Mouse (Mus musculus): Measurements from ENCODE around the gene Hoxd10. TPM values are rescaled to one million over a fixed set of nuclear protein-coding genes. Genes with fewer than 3 reads are reported as not detected.
A peak's percentile ranks its signal among the peaks of the same experiment; 100 is the strongest.

Hoxd10 gene
- polyA plus RNA-seq, 1 experiment from 2014 or later, result not detected

GRCm38 (mm10) chr2:74655821-74656631, 35.7 kb upstream of the Hoxd10 start:
- H3K9me3 ChIP-seq (ENCODE audit: control insufficient read depth, low read length), result no peaks in the 10 kb centered on the region
- no peaks in the 10 kb centered on the region for H3K36me3 ChIP-seq (ENCODE audit: control insufficient read depth, insufficient read depth, low read length)
- under 1% methylated on average over 68 of the region's 69 CpGs for WGBS
- H3K27me3 ChIP-seq (ENCODE audit: control insufficient read depth, insufficient read depth, low read length), result peaks cover 87% of the 10 kb centered on the region
- ATAC-seq (ENCODE audit: low FRiP score) (peak; percentile 59), DNase-seq (ENCODE audit: low spot score, missing footprints) (peak; percentile 97)
- H3K9ac ChIP-seq (ENCODE audit: low read length), result no peak overlapping the region
- peak overlapping the region; percentile 37 for H3K4me2 ChIP-seq
- peak overlapping the region; percentile 29 for H3K4me3 ChIP-seq (ENCODE audit: low read depth, low read length)
- H3K27ac ChIP-seq (ENCODE audit: low read depth, low read length), result no peak overlapping the region
- peaks cover 4% of the 10 kb centered on the region; the same call in 1 of the 2 replicates for H3K4me1 ChIP-seq (ENCODE audit: control insufficient read depth, insufficient read depth, low read length)

GRCm38 (mm10) chr2:74656632-74657021, 35.1 kb upstream of the Hoxd10 start:
- H3K4me2 ChIP-seq, result no peak overlapping the region
- DNase-seq (ENCODE audit: low spot score, missing footprints) (peak; percentile 97), ATAC-seq (ENCODE audit: low FRiP score) (no peak)
- H3K27me3 ChIP-seq (ENCODE audit: control insufficient read depth, insufficient read depth, low read length), result peaks cover 89% of the 10 kb centered on the region
- no peaks in the 10 kb centered on the region for H3K36me3 ChIP-seq (ENCODE audit: control insufficient read depth, insufficient read depth, low read length)
- H3K27ac ChIP-seq (ENCODE audit: low read depth, low read length), result no peak overlapping the region
- 2% methylated on average over 4 of the region's 4 CpGs for WGBS
- peaks cover 6% of the 10 kb centered on the region for H3K4me1 ChIP-seq (ENCODE audit: control insufficient read depth, insufficient read depth, low read length)
- H3K4me3 ChIP-seq (ENCODE audit: low read depth, low read length), result no peak overlapping the region; the same call in 1 of the 2 replicates
- no peak overlapping the region for H3K9ac ChIP-seq (ENCODE audit: low read length)
- no peaks in the 10 kb centered on the region for H3K9me3 ChIP-seq (ENCODE audit: control insufficient read depth, low read length)

- ATAC-seq (ENCODE audit: low FRiP score), result no peak
Observed at GRCm38 (mm10) chr2:74657251-74658023, 34.3 kb upstream of the Hoxd10 start.

GRCm38 (mm10) chr2:74658024-74658666, 33.6 kb upstream of the Hoxd10 start:
- ATAC-seq (ENCODE audit: low FRiP score) (no peak), DNase-seq (ENCODE audit: low spot score, missing footprints) (peak; percentile 98)
- Histone ChIP-seq H3K27me3 (ENCODE audit: control insufficient read depth, insufficient read depth, low read length) (peaks cover 93% of the 10 kb centered on the region), H3K9ac (ENCODE audit: low read length) (peak overlapping the region; percentile 36; the same call in 1 of the 2 replicates), H3K27ac (ENCODE audit: low read depth, low read length) (no peak overlapping the region; the same call in 1 of the 2 replicates), H3K4me3 (ENCODE audit: low read depth, low read length) (peak overlapping the region; percentile 16), H3K36me3 (ENCODE audit: control insufficient read depth, insufficient read depth, low read length) (no peaks in the 10 kb centered on the region), H3K9me3 (ENCODE audit: control insufficient read depth, low read length) (no peaks in the 10 kb centered on the region), H3K4me1 (ENCODE audit: control insufficient read depth, insufficient read depth, low read length) (peaks cover 7% of the 10 kb centered on the region), H3K4me2 (peak overlapping the region; percentile 9; the same call in 1 of the 2 replicates)
- under 1% methylated on average over 15 of the region's 15 CpGs for WGBS

More at GRCm38 (mm10) chr2:74657251-74658023, 34.3 kb upstream of the Hoxd10 start:
- H3K9me3 ChIP-seq (ENCODE audit: control insufficient read depth, low read length), result no peaks in the 10 kb centered on the region
- 2% methylated on average over 59 of the region's 62 CpGs for WGBS
- DNase-seq (ENCODE audit: low spot score, missing footprints), result peak; percentile 97
- peak overlapping the region; percentile 9; the same call in 1 of the 2 replicates for H3K4me2 ChIP-seq
- peaks cover 7% of the 10 kb centered on the region for H3K4me1 ChIP-seq (ENCODE audit: control insufficient read depth, insufficient read depth, low read length)
- no peaks in the 10 kb centered on the region for H3K36me3 ChIP-seq (ENCODE audit: control insufficient read depth, insufficient read depth, low read length)
- H3K27me3 ChIP-seq (ENCODE audit: control insufficient read depth, insufficient read depth, low read length), result peaks cover 88% of the 10 kb centered on the region
- H3K4me3 ChIP-seq (ENCODE audit: low read depth, low read length), result peak overlapping the region; percentile 16; the same call in 1 of the 2 replicates
- no peak overlapping the region for H3K27ac ChIP-seq (ENCODE audit: low read depth, low read length)
- no peak overlapping the region for H3K9ac ChIP-seq (ENCODE audit: low read length)

- Histone ChIP-seq H3K27ac (ENCODE audit: low read depth, low read length) (no peak overlapping the region; the same call in 1 of the 2 replicates), H3K4me2 (no peak overlapping the region)
Observed at GRCm38 (mm10) chr2:74658667-74659371, 32.9 kb upstream of the Hoxd10 start.

GRCm38 (mm10) chr2:74659507-74660005, 32.2 kb upstream of the Hoxd10 start, which contains the start of gene Evx2:
TSS of gene Evx2 (minus strand) at chr2:74659557.
- peaks cover 7% of the 10 kb centered on the region for H3K4me1 ChIP-seq (ENCODE audit: control insufficient read depth, insufficient read depth, low read length)

More at GRCm38 (mm10) chr2:74658667-74659371, 32.9 kb upstream of the Hoxd10 start:
- Histone ChIP-seq H3K36me3 (ENCODE audit: control insufficient read depth, insufficient read depth, low read length) (no peaks in the 10 kb centered on the region), H3K9ac (ENCODE audit: low read length) (peak overlapping the region; percentile 36; the same call in 1 of the 2 replicates), H3K4me3 (ENCODE audit: low read depth, low read length) (peak overlapping the region; percentile 9), H3K27me3 (ENCODE audit: control insufficient read depth, insufficient read depth, low read length) (peaks cover 97% of the 10 kb centered on the region), H3K4me1 (ENCODE audit: control insufficient read depth, insufficient read depth, low read length) (peaks cover 7% of the 10 kb centered on the region), H3K9me3 (ENCODE audit: control insufficient read depth, low read length) (no peaks in the 10 kb centered on the region)
- DNase-seq (ENCODE audit: low spot score, missing footprints), result no peak
- WGBS, result under 1% methylated on average over 47 of the region's 47 CpGs
- no peak for ATAC-seq (ENCODE audit: low FRiP score)

GRCm38 (mm10) chr2:74660421-74661375, 31.0 kb upstream of the Hoxd10 start:
- Histone ChIP-seq H3K9me3 (ENCODE audit: control insufficient read depth, low read length) (no peaks in the 10 kb centered on the region), H3K4me3 (ENCODE audit: low read depth, low read length) (no peak overlapping the region), H3K4me2 (no peak overlapping the region), H3K9ac (ENCODE audit: low read length) (no peak overlapping the region), H3K27me3 (ENCODE audit: control insufficient read depth, insufficient read depth, low read length) (peaks cover 96% of the 10 kb centered on the region), H3K4me1 (ENCODE audit: control insufficient read depth, insufficient read depth, low read length) (peaks cover 5% of the 10 kb centered on the region), H3K27ac (ENCODE audit: low read depth, low read length) (no peak overlapping the region), H3K36me3 (ENCODE audit: control insufficient read depth, insufficient read depth, low read length) (no peaks in the 10 kb centered on the region)
- 4% methylated on average over 30 of the region's 30 CpGs for WGBS
- DNase-seq (ENCODE audit: low spot score, missing footprints) (peak; percentile 95), ATAC-seq (ENCODE audit: low FRiP score) (no peak; the same call in 1 of the 2 replicates)

More at GRCm38 (mm10) chr2:74659507-74660005, 32.2 kb upstream of the Hoxd10 start, which contains the start of gene Evx2:
- 3% methylated on average over 28 of the region's 28 CpGs for WGBS
- Histone ChIP-seq H3K9me3 (ENCODE audit: control insufficient read depth, low read length) (no peaks in the 10 kb centered on the region), H3K27ac (ENCODE audit: low read depth, low read length) (no peak within 1 kb of the TSS; the same call in 1 of the 2 replicates), H3K27me3 (ENCODE audit: control insufficient read depth, insufficient read depth, low read length) (peaks cover 97% of the 10 kb centered on the region), H3K4me3 (ENCODE audit: low read depth, low read length) (peak within 1 kb of the TSS; percentile 9), H3K36me3 (ENCODE audit: control insufficient read depth, insufficient read depth, low read length) (no peaks in the 10 kb centered on the region), H3K9ac (ENCODE audit: low read length) (peak within 1 kb of the TSS; percentile 36; the same call in 1 of the 2 replicates), H3K4me2 (no peak within 1 kb of the TSS)
- ATAC-seq (ENCODE audit: low FRiP score) (no peak), DNase-seq (ENCODE audit: low spot score, missing footprints) (peak; percentile 97)

All from midbrain, embryonic 11.5 days (tissue).